In the genomic region with DNA sequence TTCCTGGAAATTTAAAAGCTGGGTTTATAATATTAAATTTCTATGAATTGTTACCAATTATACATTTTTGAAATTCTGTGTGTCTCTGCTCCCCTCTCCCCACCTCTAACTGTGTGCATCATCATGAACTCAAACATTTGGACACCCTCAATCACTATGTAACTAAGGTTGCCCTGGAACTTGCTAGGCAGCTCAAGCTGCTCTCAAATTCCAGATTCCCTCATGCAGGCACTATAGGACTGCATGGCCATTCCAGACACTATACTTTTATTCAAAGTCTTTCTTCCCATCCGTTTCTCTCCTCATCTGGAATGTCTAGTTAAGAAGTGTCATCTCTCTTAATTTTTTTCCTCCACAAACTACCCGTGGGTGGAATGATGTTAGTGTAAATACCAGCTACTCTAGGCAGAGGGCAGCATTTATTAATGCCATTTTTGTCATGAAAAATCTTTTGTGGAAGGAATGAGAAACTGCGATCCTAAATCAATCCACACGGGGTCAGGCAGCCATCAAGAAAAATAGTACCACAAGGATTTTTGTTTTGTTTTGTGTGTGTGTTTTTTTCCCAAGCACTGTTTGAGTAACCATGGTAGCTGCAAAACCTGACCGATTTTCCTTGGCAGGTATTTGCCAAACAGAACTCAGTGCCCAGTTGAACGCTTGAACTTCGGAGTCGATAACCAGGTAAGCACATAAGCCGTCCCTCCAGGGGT, we compare ENCODE assay signal across 8 mouse cellular contexts. TPM values are rescaled to one million over a fixed set of nuclear protein-coding genes. Genes with fewer than 3 reads are reported as not detected.
A peak's percentile ranks its signal among the peaks of the same experiment; 100 is the strongest.
DNase-seq lines count a peak whose midpoint lies in the region; ATAC-seq lines count a peak whose summit lies in the region.
"Had no signal": no experiment of that assay in that cellular context is flagged by ENCODE, and none has a peak within 500 bp of the region (broad histone marks: within the 10 kb centered on the region; RNA-seq: fewer than 3 reads in every experiment).

No protein-coding gene starts in this region.

- H3K9me3 ChIP-seq in embryonic facial prominence, embryonic 14.5 days (ENCODE audit: control insufficient read depth, low read length) = no peaks in the 10 kb centered on the region
- H3K9me3 ChIP-seq in hindbrain, embryonic 13.5 days = no peaks in the 10 kb centered on the region
- H3K9me3 ChIP-seq in midbrain, embryonic 13.5 days = no peaks in the 10 kb centered on the region

- H3K36me3 ChIP-seq in embryonic facial prominence, embryonic 14.5 days (ENCODE audit: control insufficient read depth, insufficient read depth, low read length) = no peaks in the 10 kb centered on the region
- no peaks in the 10 kb centered on the region for H3K36me3 ChIP-seq in hindbrain, embryonic 13.5 days
- H3K36me3 ChIP-seq in midbrain, embryonic 13.5 days = no peaks in the 10 kb centered on the region

- 0 out of 2 replicates have a peak, but pooled peaks have one; percentile 62 for ATAC-seq in embryonic facial prominence, embryonic 14.5 days (ENCODE audit: low read depth)
- ATAC-seq in hindbrain, embryonic 13.5 days (ENCODE audit: low FRiP score) = peak; percentile 49; the same call in 1 of the 2 replicates
- peak; percentile 68 for ATAC-seq in midbrain, embryonic 13.5 days

- H3K4me2 ChIP-seq in embryonic facial prominence, embryonic 14.5 days (ENCODE audit: low read depth, low read length) = peak overlapping the region; percentile 35; the same call in 1 of the 2 replicates
- peak overlapping the region; percentile 30; the same call in 1 of the 2 replicates for H3K4me2 ChIP-seq in hindbrain, embryonic 13.5 days
- H3K4me2 ChIP-seq in midbrain, embryonic 13.5 days (replicated peaks) = 0 out of 2 replicates have a peak overlapping the region, but pooled peaks have one; percentile 17

- 34% methylated on average over 9 of the region's 9 CpGs for WGBS in embryonic facial prominence, embryonic 14.5 days
- 41% methylated on average over 9 of the region's 9 CpGs for WGBS in hindbrain, embryonic 13.5 days
- WGBS in midbrain, embryonic 13.5 days = 33% methylated on average over 9 of the region's 9 CpGs

- H3K27ac ChIP-seq in embryonic facial prominence, embryonic 14.5 days (replicated peaks; ENCODE audit: low read depth, low read length) = no peak overlapping the region
- no peak overlapping the region for H3K27ac ChIP-seq in hindbrain, embryonic 13.5 days
- H3K27ac ChIP-seq in midbrain, embryonic 13.5 days = no peak overlapping the region

- H3K4me3 ChIP-seq in embryonic facial prominence, embryonic 14.5 days (ENCODE audit: low read depth, low read length) = no peak overlapping the region; the same call in 1 of the 2 replicates
- no peak overlapping the region for H3K4me3 ChIP-seq in hindbrain, embryonic 13.5 days
- H3K4me3 ChIP-seq in midbrain, embryonic 13.5 days (replicated peaks) = no peak overlapping the region

- H3K4me1 ChIP-seq in embryonic facial prominence, embryonic 14.5 days (ENCODE audit: control insufficient read depth, insufficient read depth, low read length) = no peaks in the 10 kb centered on the region
- 0 out of 2 replicates have a peak, but pooled peaks cover 10% of the 10 kb centered on the region for H3K4me1 ChIP-seq in hindbrain, embryonic 13.5 days (replicated peaks)
- H3K4me1 ChIP-seq in midbrain, embryonic 13.5 days (replicated peaks) = peaks cover 7% of the 10 kb centered on the region; the same call in 1 of the 2 replicates

- DNase-seq in NIH3T3 (ENCODE audit: low read depth) = peak; percentile 76
- peak; percentile 88 for DNase-seq in brain, adult 2 months (ENCODE audit: low read depth, low spot score)
- peak; percentile 87 for DNase-seq in embryonic facial prominence, embryonic 14.5 days (ENCODE audit: low spot score)
- DNase-seq in left cerebral cortex, adult 11 months (ENCODE audit: low spot score) = peak; percentile 61
- no peak for DNase-seq in spleen, adult 18-20 months

- H3K9ac ChIP-seq in embryonic facial prominence, embryonic 14.5 days (ENCODE audit: low read depth, low read length) = peak overlapping the region; percentile 42; the same call in 1 of the 2 replicates
- H3K9ac ChIP-seq in hindbrain, embryonic 13.5 days = no peak overlapping the region
- no peak overlapping the region for H3K9ac ChIP-seq in midbrain, embryonic 13.5 days (replicated peaks)

- H3K27me3 ChIP-seq in embryonic facial prominence, embryonic 14.5 days (replicated peaks; ENCODE audit: control insufficient read depth, insufficient read depth, low read length) = no peaks in the 10 kb centered on the region
- no peaks in the 10 kb centered on the region for H3K27me3 ChIP-seq in hindbrain, embryonic 13.5 days
- H3K27me3 ChIP-seq in midbrain, embryonic 13.5 days = no peaks in the 10 kb centered on the region

RNA-seq across cellular contexts. Expression of gene Gm7694, which starts 13.7 kb away (rescaled TPM):
- 2.9 and 3.0 TPM in 2 replicates for polyA plus RNA-seq in embryonic facial prominence, embryonic 14.5 days (2014; fragmentation: Nextera tagmentation; extraction: Ambion mirVana)
- polyA plus RNA-seq in hindbrain, embryonic 13.5 days (2015; fragmentation: Nextera tagmentation; extraction: Ambion mirVana) = 1.7 and 2.2 TPM in 2 replicates
- 1.2 and 2.5 TPM in 2 replicates for polyA plus RNA-seq in midbrain, embryonic 13.5 days (2015; fragmentation: Nextera tagmentation; extraction: Ambion mirVana)

RNA-seq across cellular contexts. Expression of gene Sh2d1b1, which starts 15.3 kb away (rescaled TPM):
- polyA plus RNA-seq in embryonic facial prominence, embryonic 14.5 days (2014; fragmentation: Nextera tagmentation; extraction: Ambion mirVana) = 0.13 and 0.15 TPM in 2 replicates
- not detected in 2 replicates for polyA plus RNA-seq in hindbrain, embryonic 13.5 days (2015; fragmentation: Nextera tagmentation; extraction: Ambion mirVana)
- not detected in 2 replicates for polyA plus RNA-seq in midbrain, embryonic 13.5 days (2015; fragmentation: Nextera tagmentation; extraction: Ambion mirVana)

RNA-seq across cellular contexts. Expression of gene Spata46, which starts 16.2 kb away (rescaled TPM):
- 0.24 and 1.5 TPM in 2 replicates for polyA plus RNA-seq in embryonic facial prominence, embryonic 14.5 days (2014; fragmentation: Nextera tagmentation; extraction: Ambion mirVana)
- 1.1 and 1.2 TPM in 2 replicates for polyA plus RNA-seq in hindbrain, embryonic 13.5 days (2015; fragmentation: Nextera tagmentation; extraction: Ambion mirVana)
- polyA plus RNA-seq in midbrain, embryonic 13.5 days (2015; fragmentation: Nextera tagmentation; extraction: Ambion mirVana) = 1.1 and 1.4 TPM in 2 replicates

RNA-seq across cellular contexts. Expression of gene Sh2d1b2, which starts 59.8 kb away (rescaled TPM):
- not detected in 2 replicates for polyA plus RNA-seq in embryonic facial prominence, embryonic 14.5 days (2014; fragmentation: Nextera tagmentation; extraction: Ambion mirVana)
- polyA plus RNA-seq in hindbrain, embryonic 13.5 days (2015; fragmentation: Nextera tagmentation; extraction: Ambion mirVana) = not detected in 2 replicates
- polyA plus RNA-seq in midbrain, embryonic 13.5 days (2015; fragmentation: Nextera tagmentation; extraction: Ambion mirVana) = not detected in 2 replicates
- polyA plus RNA-seq: stomach, embryonic 14.5 days had no signal

Comparison
In these comparisons a context has a peak if more than half of its experiments do, and no peak if none do; other contexts are left out.
1. DNase-seq: peak in NIH3T3 (single experiment), brain, adult 2 months (single experiment), embryonic facial prominence, embryonic 14.5 days (single experiment) and left cerebral cortex, adult 11 months (single experiment); none in spleen, adult 18-20 months (0 of 2).
2. Peak in every context shown above with its lines, with median percentiles within 50 percentile points of each other: ATAC-seq and H3K4me2 ChIP-seq.